Mouse (Mus musculus) CH12.LX (cell line): ENCODE measurements at regions not wholly inside any gene's neighbourhood (a gene's known extent, or its start where the extent isn't known, plus 50 kb on each side); places are given as distances from the start of the nearest gene placed in this dataset.

ENCODE experiments used
- DNase-seq: peaks from one replicate; pipeline ENCODE4 v3.0.0-alpha.2; 2013; ENCODE audit errors: extremely low read depth
- H3K27ac ChIP-seq: 2 replicates; pipeline ENCODE4 v1.5.1; 2012; ENCODE audit warnings: low read depth, mild to moderate bottlenecking, control low read depth, moderate library complexity; ENCODE audit not compliant: insufficient read depth
- H3K27me3 ChIP-seq: replicated peaks from 2 replicates; pipeline ENCODE3; 2012; ENCODE audit warnings: inconsistent platforms
- H3K36me3 ChIP-seq, 2 experiments: replicated peaks in 1 of 2; 2 replicates each; pipeline versions ENCODE3 to v1.6.1; 2012; ENCODE audit warnings: inconsistent platforms in 1 of 2, low read length in 1 of 2, mild to moderate bottlenecking in 1 of 2, mixed read lengths in 1 of 2, moderate library complexity in 1 of 2; ENCODE audit not compliant: control insufficient read depth in 1 of 2, insufficient read depth in 1 of 2
- H3K4me1 ChIP-seq, 2 experiments: 2 replicates each; pipeline ENCODE4 v1.6.1; 2012; ENCODE audit warnings: inconsistent platforms in 1 of 2, moderate library complexity in 1 of 2; ENCODE audit not compliant: insufficient read depth in 2 of 2, control insufficient read depth in 1 of 2
- H3K4me2 ChIP-seq: 2 replicates; pipeline ENCODE4 v1.6.1; 2012; ENCODE audit warnings: low read depth, mild to moderate bottlenecking, control low read depth; ENCODE audit not compliant: poor library complexity, insufficient read depth, severe bottlenecking
- H3K4me3 ChIP-seq, 3 experiments: fragments of 150-350 bp in 1 of 3; sonication (generic) in 1 of 3; replicated peaks in 1 of 3; 2 replicates each; pipeline versions ENCODE3 to v1.5.1; 2011 to 2012; ENCODE audit warnings: low read depth in 2 of 3, low read length in 2 of 3, mild to moderate bottlenecking in 2 of 3, moderate library complexity in 2 of 3, control low read depth in 1 of 3, improper control_type of control experiment in 1 of 3, inconsistent platforms in 1 of 3, mixed read lengths in 1 of 3; ENCODE audit not compliant: poor library complexity in 1 of 3
- H3K79me2 ChIP-seq: replicated peaks from 2 replicates; pipeline ENCODE4 v1.6.1; 2012; ENCODE audit warnings: mild to moderate bottlenecking, moderate library complexity; ENCODE audit not compliant: control insufficient read depth, poor library complexity, insufficient read depth, severe bottlenecking; ENCODE audit errors: extremely low read depth
- H3K9ac ChIP-seq: 2 replicates; pipeline ENCODE4 v1.6.1; 2012; ENCODE audit warnings: low read depth, mild to moderate bottlenecking, control low read depth, moderate library complexity; ENCODE audit not compliant: insufficient read depth
- H3K9me3 ChIP-seq: replicated peaks from 2 replicates; pipeline ENCODE3; 2012; ENCODE audit warnings: low read length, inconsistent platforms, mixed read lengths
- CHD1 ChIP-seq: IDR thresholded peaks from 2 replicates; pipeline ENCODE4 v1.6.1; 2012; ENCODE audit warnings: low read depth, low read length, improper control_type of control experiment, inconsistent platforms
- CTCF ChIP-seq, 2 experiments: IDR thresholded peaks in 1 of 2; conservative IDR thresholded peaks in 1 of 2; 2 replicates each; pipeline ENCODE4 v1.5.1; 2011 to 2012; ENCODE audit warnings: low read depth in 2 of 2, low read length in 2 of 2, improper control_type of control experiment in 1 of 2, inconsistent platforms in 1 of 2, mild to moderate bottlenecking in 1 of 2, moderate library complexity in 1 of 2
- ETS1 ChIP-seq: conservative IDR thresholded peaks from 2 replicates; pipeline ENCODE4 v1.6.1; 2012; ENCODE audit warnings: low read depth, mild to moderate bottlenecking, inconsistent platforms, low read length, improper control_type of control experiment, moderate library complexity
- GABPA ChIP-seq: IDR thresholded peaks from 2 replicates; pipeline ENCODE4 v1.6.1; 2012; ENCODE audit warnings: low read depth, low read length, improper control_type of control experiment, inconsistent platforms; ENCODE audit not compliant: insufficient replicate concordance
- HCFC1 ChIP-seq: IDR thresholded peaks from 2 replicates; pipeline ENCODE4 v1.6.1; 2012; ENCODE audit warnings: low read depth, mild to moderate bottlenecking, inconsistent platforms, low read length, improper control_type of control experiment
- MAFK ChIP-seq: IDR thresholded peaks from 2 replicates; pipeline ENCODE4 v1.6.1; 2011; ENCODE audit warnings: low read length, improper control_type of control experiment; ENCODE audit not compliant: insufficient replicate concordance
- MYC ChIP-seq: IDR thresholded peaks from 2 replicates; pipeline ENCODE4 v1.6.1; 2011; ENCODE audit warnings: low read depth, mild to moderate bottlenecking, improper control_type of control experiment, low read length
- NELFE ChIP-seq: IDR thresholded peaks from 2 replicates; pipeline ENCODE4 v1.6.1; 2011; ENCODE audit warnings: low read depth, low read length, improper control_type of control experiment
- NRF1 ChIP-seq: IDR thresholded peaks from 2 replicates; pipeline ENCODE4 v1.6.1; 2014; ENCODE audit warnings: low read depth, mild to moderate bottlenecking, inconsistent platforms, low read length, improper control_type of control experiment, moderate library complexity
- POLR2A ChIP-seq: IDR thresholded peaks from 2 replicates; pipeline ENCODE4 v1.6.1; 2011; ENCODE audit warnings: low read depth, mild to moderate bottlenecking, improper control_type of control experiment, low read length
- RAD21 ChIP-seq: IDR thresholded peaks from 2 replicates; pipeline ENCODE4 v1.6.1; 2011; ENCODE audit warnings: low read depth, mild to moderate bottlenecking, low read length, improper control_type of control experiment, moderate library complexity
- SMC3 ChIP-seq: IDR thresholded peaks from 2 replicates; pipeline ENCODE4 v1.6.1; 2011; ENCODE audit warnings: low read depth, low read length, improper control_type of control experiment
- TCF12 ChIP-seq: IDR thresholded peaks from 2 replicates; pipeline ENCODE4 v1.6.1; 2014; ENCODE audit warnings: low read depth, mild to moderate bottlenecking, inconsistent platforms, low read length, improper control_type of control experiment
- USF1 ChIP-seq: IDR thresholded peaks from 2 replicates; pipeline ENCODE4 v1.6.1; 2014; ENCODE audit warnings: low read depth, mild to moderate bottlenecking, inconsistent platforms, low read length, improper control_type of control experiment
- USF2 ChIP-seq: conservative IDR thresholded peaks from 2 replicates; pipeline ENCODE4 v1.6.1; 2011; ENCODE audit warnings: low read depth, low read length, improper control_type of control experiment
- ZC3H11A ChIP-seq: IDR thresholded peaks from 2 replicates; pipeline ENCODE4 v1.6.1; 2012; ENCODE audit warnings: low read depth, mild to moderate bottlenecking, inconsistent platforms, low read length, improper control_type of control experiment
- ZMIZ1 ChIP-seq: IDR thresholded peaks from 2 replicates; pipeline ENCODE4 v1.6.1; 2012; ENCODE audit warnings: low read depth, mild to moderate bottlenecking, inconsistent platforms, low read length, improper control_type of control experiment
- ZNF384 ChIP-seq: IDR thresholded peaks from 2 replicates; pipeline ENCODE4 v1.6.1; 2012; ENCODE audit warnings: low read depth, low read length, improper control_type of control experiment, inconsistent platforms
- dilution Hi-C: fragments of 300-500 bp; cut with MboI; formaldehyde crosslinking; loops from 2 replicates; pipeline ENCODE4 v1.14.3; 2020; ENCODE audit warnings: low sequenced_read_pairs; ENCODE audit not compliant: extremely low pct_unique_long_range_greater_than_20kb, extremely low pct_ligation_motif_present
- in situ Hi-C: fragments of 300-500 bp; cut with MboI; formaldehyde crosslinking; loops from 3 replicates; pipeline ENCODE4 v1.14.3; 2019; ENCODE audit warnings: low sequenced_read_pairs, low pct_ligation_motif_present, low pct_unique_long_range_greater_than_20kb, mixed read lengths

- dilution Hi-C loops = no loop called here
- peaks cover 3% of the 10 kb centered on the region for H3K9me3 ChIP-seq
- H3K4me3 ChIP-seq = no peak overlapping the region
- TF ChIP-seq POLR2A (no peak), ETS1 (no peak), SMC3 (no peak), TCF12 (no peak), ZNF384 (no peak), NRF1 (no peak), CHD1 (no peak), HCFC1 (no peak), NELFE (no peak), GABPA (no peak), USF1 (no peak), USF2 (no peak), ZC3H11A (no peak), RAD21 (no peak), MYC (no peak), MAFK (no peak), ZMIZ1 (no peak)
- TF ChIP-seq, all 38 proteins: peak for 0
- Histone ChIP-seq H3K4me2 (no peak overlapping the region), H3K9ac (no peak overlapping the region), H3K27ac (no peak overlapping the region), H3K36me3 (no peaks in the 10 kb centered on the region), H3K4me1 (peaks cover 0 to 2% of the 10 kb centered on the region in 2 experiments; a peak in 1 of 4 replicates), H3K27me3 (no peaks in the 10 kb centered on the region), H3K79me2 (no peaks in the 10 kb centered on the region)
- in situ Hi-C loops = loop anchor here (10.0 to 25.0 kb wide), 2 partner anchors 383 to 1030 kb away; no protein-coding TSS in a partner anchor
- DNase-seq = no peak
Observed at GRCm38 (mm10) chr13:107107572-107107971, 85.6 kb upstream of the Kif2a start.

- in situ Hi-C loops = loop anchor here (10.0 to 25.0 kb wide), 2 partner anchors 381 to 1032 kb away; no protein-coding TSS in a partner anchor
- no peaks in the 10 kb centered on the region for H3K36me3 ChIP-seq
- H3K4me3 ChIP-seq = no peak overlapping the region
- no peak overlapping the region for H3K9ac ChIP-seq
- peak; percentile 49 for DNase-seq
- H3K27ac ChIP-seq = no peak overlapping the region
- dilution Hi-C loops = no loop called here
- peak; percentile 53 to 86 for TF ChIP-seq CTCF (conservative IDR thresholded peaks at IDR 0.05 in 1 of 2, IDR thresholded peaks at IDR 0.05 in 1 of 2; ENCODE audit: low read depth in 2 of 2, low read length in 2 of 2)
- TF ChIP-seq ZC3H11A = no peak
- TF ChIP-seq SMC3 = peak; percentile 60
- TF ChIP-seq RAD21 = peak; percentile 89
- no peak overlapping the region for H3K4me2 ChIP-seq
- peaks cover 3% of the 10 kb centered on the region for H3K9me3 ChIP-seq
- peaks cover 4 to 8% of the 10 kb centered on the region in 2 experiments; a peak in 3 of 4 replicates for H3K4me1 ChIP-seq
- no peaks in the 10 kb centered on the region for H3K27me3 ChIP-seq
- no peaks in the 10 kb centered on the region for H3K79me2 ChIP-seq
Observed at GRCm38 (mm10) chr13:107105510-107105909, 83.6 kb upstream of the Kif2a start.
